Mouse (Mus musculus): ENCODE data around the gene Adprm.
"Not testable (repeated sequence)": the region's sequence is repeated elsewhere in the genome, so short reads cannot be mapped to it uniquely, and the experiment has no call there.

Gene Adprm

DNA sequence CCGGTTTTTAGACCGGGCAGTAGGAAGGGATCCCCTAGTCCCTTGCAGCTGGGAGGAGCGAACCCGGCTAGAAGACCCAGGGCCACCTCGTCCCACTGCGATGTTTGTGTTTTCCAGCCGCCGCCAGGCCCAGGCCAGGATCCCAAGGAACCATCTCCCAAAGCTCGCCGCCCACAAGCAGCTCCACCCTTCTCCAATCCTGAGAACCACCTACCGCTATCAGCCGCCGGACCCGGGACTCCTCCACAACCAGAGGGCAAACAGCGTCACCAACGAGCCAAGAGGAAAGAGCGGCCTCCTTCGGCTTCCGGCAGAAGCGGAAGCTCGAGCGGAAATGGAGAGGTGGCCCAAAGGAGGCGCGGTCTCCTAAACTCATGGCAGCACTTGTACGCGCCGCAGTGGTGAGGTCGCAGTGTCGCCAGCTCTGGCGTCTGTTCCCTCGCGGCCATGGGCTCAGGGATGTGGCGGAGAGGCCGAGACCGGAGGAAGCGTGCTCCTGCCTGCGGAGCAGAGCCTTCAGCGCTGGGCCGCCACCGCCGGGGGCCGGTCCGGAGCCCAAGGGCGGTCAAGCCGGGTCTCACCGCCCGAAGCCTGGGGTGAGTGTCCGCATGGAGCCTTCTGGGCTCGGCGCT, at the start of gene Adprm, which contains the start of gene Sco1:
Gene Adprm (minus strand): TSS at position 274 of the 632 bp plus-strand sequence.
Gene Sco1 (plus strand): TSS at position 350 of the 632 bp plus-strand sequence.
- peak; percentile 86 for DNase-seq (ENCODE audit: extremely low read depth, insufficient read length, low spot score)

DNA sequence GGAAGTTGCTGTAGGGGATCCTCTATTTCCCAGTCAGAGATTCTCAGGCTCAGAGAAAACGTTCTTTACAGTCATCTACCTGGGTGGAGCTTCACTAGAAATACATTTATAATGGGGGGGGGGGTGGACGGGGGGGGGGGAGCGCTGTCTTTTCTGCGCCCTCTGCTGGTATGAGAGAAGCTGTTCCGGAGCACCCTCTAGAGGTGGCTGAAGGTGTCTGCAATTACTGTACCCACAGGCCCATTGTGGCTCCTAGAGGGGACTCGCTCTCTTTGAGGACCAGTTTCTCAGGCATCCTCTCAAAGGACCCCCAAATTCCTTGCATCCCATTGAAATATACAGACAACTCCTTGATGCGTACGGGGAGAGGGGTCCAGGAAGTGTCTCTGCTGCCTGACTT, 49.3 kb upstream of the Adprm start:
- DNase-seq (ENCODE audit: extremely low read depth, insufficient read length, low spot score): no peak

DNA sequence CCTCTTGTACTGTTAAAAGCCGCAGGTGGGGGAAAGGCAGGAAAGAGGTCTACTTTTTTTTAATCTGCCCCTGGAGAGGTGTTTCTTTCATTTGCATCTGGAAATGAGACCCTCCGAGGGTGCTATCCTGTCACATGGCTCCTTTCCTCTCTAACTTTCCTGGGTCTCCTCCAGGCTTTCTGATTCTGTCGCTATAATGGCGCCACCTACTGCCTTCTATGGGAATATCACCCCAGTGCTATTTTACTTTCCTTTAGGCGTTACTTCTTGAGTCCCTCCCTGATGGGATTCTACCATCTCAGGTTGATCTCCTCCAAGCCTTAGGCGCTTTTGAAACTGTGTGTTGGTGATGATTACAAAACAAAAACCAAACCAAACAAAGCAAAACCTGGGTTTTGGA, 47.8 kb upstream of the Adprm start:
- no peak for DNase-seq (ENCODE audit: extremely low read depth, insufficient read length, low spot score)

DNA sequence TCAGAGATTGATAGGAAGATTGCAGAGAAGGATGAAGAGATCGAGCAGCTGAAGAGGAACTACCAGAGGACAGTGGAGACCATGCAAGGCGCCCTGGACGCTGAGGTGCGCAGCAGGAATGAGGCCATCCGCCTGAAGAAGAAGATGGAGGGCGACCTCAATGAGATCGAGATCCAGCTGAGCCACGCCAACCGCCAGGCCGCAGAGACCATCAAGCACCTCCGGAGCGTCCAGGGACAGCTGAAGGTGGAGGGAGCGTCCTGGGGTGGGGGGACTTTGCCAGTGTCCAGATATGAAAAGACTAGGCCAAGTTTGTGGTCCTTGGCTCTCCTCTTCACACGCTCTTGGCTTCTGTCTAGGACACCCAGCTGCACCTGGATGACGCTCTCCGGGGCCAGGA, 46.8 kb upstream of the Adprm start:
- DNase-seq (ENCODE audit: extremely low read depth, insufficient read length, low spot score): no peak

DNA sequence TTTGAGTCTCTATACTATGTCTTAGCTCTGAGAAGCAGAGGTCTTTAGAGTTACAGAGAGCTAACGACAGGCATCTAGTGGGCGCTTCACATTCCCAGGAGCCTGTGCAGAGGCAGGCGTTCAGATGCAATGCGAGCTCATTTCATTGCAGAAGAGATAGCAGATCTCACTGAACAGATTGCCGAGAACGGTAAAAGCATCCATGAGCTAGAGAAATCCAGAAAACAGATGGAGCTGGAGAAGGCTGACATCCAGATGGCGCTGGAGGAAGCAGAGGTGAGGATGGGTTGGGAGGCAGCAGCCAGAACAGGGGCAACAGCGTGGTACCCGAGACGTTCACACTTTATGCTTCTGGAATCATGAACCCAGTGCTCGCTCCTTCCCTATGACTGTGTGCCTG, 46.0 kb upstream of the Adprm start:
- DNase-seq (ENCODE audit: extremely low read depth, insufficient read length, low spot score): no peak

DNA sequence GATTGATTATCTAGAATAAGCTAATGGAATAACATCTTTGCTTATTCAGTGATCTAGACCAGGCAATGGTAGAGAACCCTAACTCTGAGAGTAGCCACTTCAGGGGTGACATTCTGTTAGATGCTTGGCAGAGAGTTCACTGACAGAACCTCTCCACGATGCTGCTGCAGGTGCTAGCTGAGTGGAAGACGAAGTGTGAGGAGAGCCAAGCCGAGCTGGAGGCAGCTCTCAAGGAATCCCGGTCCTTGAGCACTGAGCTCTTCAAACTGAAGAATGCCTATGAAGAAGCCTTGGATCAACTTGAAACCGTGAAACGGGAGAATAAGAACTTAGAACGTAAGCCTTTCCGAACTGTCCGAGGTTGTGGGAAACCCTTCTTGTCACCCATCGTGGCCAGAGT, 45.3 kb upstream of the Adprm start:
- DNase-seq (ENCODE audit: extremely low read depth, insufficient read length, low spot score): no peak

DNA sequence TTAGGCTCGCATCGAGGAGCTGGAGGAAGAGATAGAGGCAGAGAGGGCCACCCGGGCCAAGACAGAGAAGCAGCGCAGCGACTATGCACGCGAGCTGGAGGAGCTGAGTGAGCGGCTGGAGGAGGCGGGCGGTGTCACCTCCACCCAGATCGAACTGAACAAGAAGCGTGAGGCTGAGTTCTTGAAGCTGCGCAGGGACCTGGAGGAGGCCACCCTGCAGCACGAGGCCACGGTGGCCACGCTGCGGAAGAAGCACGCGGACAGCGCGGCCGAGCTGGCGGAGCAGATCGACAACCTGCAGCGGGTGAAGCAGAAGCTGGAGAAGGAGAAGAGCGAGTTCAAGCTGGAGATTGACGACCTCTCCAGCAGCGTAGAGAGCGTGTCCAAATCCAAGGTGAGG, 42.1 kb upstream of the Adprm start:
- no peak for DNase-seq (ENCODE audit: extremely low read depth, insufficient read length, low spot score)

DNA sequence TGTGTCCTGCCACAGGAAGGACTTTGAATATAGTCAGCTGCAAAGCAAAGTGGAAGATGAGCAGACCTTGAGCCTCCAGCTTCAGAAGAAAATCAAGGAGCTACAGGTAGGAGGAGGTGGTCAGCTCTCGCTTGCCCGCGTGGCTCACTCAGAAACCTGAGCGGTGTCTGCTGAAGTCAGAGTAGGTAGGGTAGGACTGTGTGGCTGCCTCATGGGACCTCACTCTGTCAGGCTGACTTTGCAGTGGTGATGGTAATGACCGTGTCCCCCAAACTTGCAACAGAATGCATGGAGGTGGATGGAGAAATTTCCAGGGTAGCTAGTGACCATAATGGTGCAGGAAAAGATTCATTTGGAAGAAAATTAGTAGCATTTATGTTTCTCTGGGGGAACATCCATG, 41.3 kb upstream of the Adprm start:
- no peak for DNase-seq (ENCODE audit: extremely low read depth, insufficient read length, low spot score)

DNA sequence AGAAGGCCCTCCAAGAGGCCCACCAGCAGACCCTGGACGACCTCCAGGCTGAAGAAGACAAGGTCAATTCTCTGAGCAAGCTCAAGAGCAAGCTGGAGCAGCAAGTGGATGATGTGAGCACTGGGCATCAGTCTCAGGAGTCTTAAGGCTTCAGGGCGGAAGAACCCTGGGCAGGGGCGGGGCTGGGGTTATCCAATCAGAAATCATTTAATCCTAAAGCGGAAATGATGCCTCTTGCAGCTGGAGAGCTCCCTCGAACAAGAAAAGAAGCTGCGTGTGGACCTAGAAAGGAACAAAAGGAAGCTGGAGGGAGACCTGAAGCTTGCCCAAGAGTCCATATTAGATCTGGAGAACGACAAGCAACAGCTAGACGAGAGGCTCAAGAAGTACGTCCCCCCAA, 40.8 kb upstream of the Adprm start:
- no peak for DNase-seq (ENCODE audit: extremely low read depth, insufficient read length, low spot score)

DNA sequence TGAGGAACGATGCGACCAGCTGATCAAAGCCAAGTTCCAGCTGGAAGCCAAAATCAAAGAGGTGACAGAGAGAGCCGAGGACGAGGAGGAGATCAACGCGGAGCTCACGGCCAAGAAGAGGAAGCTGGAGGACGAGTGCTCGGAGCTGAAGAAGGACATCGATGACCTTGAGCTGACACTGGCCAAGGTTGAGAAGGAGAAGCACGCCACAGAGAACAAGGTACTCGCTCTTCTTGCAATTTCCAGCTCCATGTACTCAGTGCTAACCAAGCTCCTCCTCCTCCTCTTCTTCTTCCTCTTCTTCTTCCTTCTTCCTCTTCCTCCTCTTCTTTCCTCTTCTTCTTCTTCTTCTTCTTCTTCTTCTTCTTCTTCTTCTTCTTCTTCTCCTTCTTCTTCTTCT, 40.0 kb upstream of the Adprm start:
- not testable (repeated sequence) for DNase-seq (ENCODE audit: extremely low read depth, insufficient read length, low spot score)

DNA sequence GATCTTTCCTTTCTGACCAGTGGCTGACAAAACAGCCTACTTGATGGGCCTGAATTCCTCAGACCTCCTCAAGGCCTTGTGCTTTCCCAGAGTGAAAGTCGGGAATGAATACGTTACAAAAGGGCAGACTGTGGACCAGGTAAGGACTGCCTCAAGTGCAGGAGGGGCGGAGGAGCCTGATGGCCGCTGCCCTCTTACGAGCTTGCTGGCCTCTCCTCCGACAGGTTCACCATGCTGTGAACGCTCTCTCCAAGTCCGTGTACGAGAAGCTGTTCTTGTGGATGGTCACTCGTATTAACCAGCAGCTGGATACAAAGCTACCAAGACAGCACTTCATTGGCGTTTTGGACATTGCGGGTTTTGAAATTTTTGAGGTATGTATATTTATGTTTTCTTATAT, 34.8 kb upstream of the Adprm start:
- no peak for DNase-seq (ENCODE audit: extremely low read depth, insufficient read length, low spot score)

DNA sequence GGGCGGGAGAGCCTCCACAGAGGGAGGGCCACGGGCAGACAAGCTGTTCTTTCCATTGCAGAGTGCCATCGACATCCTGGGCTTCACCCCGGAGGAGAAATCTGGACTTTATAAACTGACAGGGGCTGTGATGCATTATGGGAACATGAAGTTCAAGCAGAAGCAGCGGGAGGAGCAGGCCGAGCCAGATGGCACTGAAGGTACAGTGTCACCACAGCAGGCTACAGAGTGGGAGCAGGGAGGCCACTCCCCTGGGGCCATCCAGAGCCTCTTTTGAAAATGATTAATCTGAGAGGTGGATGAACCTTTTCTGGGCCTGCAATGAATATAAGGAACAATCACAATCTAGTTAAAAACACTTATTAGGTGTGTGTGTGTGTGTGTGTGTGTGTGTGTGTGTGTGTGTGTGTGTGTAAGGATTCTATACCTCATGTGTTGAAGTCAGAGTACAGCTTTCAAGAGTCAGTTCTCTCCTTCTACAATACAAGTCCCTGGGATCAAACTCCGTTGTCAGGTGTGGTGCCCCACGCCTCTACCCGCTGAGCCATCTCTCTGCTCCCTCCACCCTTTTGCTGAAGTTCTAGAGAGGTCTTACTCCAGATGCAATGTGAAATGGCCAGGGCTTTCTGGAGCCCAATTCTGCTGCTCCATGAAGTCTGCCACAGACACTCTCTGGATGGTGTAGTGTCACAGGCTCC, 34.2 kb upstream of the Adprm start:
- DNase-seq (ENCODE audit: extremely low read depth, insufficient read length, low spot score): no peak

DNA sequence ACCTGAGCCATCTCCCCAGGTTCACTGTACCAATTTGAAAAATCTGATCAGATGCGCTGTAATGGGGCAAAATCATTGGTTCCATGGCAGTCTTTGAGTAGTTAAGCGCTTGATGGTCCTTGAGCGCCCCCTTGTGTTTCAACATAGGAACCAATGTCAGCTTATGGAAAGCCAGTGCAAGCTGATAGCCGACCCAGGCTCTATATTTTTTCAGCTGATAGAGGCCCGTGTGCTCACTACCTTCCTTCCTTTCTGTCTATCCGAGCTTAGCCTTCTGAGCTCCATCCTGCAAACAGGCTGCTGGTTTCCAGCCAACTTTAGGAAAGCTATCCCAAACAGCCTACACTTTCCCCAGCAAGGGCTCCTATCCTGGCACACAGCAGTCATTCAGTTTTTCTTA, 33.1 kb upstream of the Adprm start:
- DNase-seq (ENCODE audit: extremely low read depth, insufficient read length, low spot score): no peak

DNA sequence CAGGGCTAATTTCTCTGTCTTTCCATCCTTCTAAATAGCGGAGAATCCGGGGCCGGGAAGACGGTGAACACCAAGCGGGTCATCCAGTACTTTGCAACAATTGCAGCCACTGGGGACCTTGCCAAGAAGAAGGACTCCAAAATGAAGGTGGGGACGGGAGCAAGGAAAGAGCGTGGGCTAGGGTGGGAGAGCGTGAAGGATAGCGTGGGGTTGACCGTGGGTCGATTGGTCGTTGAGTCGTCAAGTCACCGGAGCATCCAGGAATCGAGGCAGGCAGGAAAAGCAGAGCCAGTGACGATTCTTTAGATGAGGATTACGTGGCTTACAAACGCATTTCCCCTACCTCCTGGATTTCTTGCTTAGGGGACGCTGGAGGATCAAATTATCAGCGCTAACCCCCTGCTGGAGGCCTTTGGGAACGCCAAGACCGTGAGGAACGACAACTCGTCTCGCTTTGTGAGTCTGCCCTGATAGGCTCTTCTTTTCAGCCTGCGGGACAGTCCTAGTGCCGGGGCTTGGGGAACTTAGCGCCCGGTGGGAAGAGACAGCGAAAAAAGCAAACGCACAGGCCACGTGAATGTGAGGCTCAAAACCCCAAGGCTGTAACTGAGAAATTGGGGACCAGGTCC, 31.4 kb upstream of the Adprm start:
- no peak for DNase-seq (ENCODE audit: extremely low read depth, insufficient read length, low spot score)

DNA sequence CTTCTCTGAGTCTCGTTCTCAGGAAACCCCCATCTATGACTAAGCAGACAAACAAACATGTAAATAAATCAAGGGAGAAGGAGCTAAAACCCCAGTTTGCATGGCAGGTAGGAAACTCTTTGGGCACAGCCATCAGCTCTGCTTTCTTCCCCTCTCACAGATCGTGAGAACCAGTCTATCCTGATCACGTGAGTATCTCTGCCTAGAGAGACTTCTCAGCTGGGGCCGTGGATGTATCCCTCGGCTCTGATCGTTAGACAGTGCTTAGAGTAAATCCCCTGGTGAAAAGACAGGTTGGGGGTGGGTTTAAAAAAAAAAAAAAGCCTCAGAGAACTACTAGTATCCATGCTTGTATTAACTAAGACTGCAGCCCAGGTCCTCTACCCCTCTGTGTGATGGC, 30.8 kb upstream of the Adprm start:
- no peak for DNase-seq (ENCODE audit: extremely low read depth, insufficient read length, low spot score)

DNA sequence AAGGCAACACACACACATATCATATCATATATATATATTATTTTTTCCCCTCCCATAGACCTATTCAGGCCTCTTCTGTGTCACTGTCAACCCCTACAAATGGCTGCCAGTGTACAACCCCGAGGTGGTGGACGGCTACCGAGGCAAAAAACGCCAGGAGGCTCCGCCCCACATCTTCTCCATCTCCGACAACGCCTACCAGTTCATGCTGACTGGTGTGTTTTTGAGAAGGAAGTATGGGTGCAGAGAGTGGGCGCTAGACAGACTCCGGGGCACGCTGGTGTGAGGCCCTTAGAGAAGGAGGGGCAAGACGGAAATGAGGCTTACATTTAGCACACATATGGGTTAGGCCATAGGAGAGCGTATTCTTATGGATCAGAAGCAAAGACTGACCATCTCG, 30.4 kb upstream of the Adprm start:
- no peak for DNase-seq (ENCODE audit: extremely low read depth, insufficient read length, low spot score)

DNA sequence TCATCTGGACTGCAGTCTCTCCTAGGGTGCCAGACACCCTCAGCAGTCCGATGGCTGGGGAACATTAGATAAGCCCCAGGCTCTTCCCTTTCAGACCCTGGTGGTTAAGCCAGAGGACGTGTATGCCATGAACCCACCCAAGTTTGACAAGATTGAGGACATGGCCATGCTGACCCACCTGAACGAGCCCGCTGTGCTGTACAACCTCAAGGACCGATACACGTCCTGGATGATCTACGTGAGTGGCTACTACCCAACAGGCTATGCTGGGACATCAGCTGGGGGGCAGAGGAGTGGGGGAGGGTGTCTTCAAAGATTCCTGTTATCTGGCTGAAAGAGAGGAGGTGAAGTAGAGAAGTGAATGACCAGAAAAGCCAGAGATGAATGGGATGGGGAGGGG, 29.8 kb upstream of the Adprm start:
- no peak for DNase-seq (ENCODE audit: extremely low read depth, insufficient read length, low spot score)

DNA sequence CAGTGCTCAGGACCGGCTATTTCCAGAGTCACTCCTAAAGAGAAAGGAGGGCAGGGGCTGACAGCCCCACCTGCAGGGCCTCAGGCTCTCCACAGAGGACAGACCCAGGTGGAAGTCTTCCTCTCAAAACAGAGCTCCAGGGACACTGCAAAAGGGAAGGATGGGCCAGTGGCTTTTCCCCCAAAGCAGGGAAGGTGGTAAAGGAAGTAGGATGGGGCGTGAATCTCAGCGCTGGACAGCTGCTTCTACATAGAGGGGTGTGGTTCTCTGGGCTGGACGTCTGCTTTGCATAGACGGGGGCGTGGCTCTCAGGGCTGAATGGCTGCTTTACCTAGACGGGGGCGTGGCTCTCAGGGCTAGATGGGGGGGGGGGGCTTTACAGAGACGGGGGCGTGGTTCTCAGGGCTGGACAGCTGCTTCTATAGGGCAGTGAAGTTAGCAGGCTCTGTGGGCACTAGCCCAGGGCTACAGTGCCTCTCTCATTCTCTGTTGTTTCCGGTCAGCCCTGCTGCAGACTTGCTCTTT, 28.8 kb upstream of the Adprm start:
- peak; percentile 86 for DNase-seq (ENCODE audit: extremely low read depth, insufficient read length, low spot score)

DNA sequence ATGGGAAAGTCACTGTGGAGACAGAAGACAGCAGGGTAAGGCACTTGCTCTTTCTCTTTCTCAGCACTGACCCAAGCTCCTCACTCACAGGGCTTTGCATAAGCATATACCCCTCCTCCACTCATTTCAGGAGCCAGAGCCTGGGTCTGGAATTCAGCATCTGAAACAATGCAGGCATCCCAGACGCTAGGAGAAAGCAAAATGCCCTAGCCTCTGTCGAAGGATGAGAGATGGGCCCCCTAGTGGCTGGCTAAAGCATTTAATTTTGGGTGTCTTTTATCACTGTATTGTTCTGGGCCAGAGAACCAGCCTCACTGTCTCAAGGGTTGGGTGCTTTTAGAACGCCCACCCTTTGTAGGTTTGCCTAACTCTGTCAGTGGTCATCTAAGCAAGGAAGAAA, 27.8 kb upstream of the Adprm start:
- DNase-seq (ENCODE audit: extremely low read depth, insufficient read length, low spot score): no peak

DNA sequence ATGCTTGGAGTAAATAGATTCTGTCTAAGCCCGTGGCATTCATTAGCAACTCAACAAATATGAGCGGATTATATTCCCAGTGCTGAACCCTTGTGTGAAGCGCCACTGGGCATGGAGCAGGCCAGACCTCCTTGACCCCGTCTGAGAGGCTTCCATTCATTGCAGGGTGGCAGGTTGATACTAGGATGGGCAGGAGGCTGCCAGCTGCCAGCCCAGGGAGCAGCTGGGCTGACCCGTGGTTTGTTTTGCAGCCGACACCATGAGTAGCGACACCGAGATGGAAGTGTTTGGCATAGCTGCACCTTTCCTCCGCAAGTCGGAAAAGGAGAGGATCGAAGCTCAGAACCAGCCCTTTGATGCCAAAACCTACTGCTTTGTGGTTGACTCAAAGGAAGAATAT, 27.3 kb upstream of the Adprm start:
- DNase-seq (ENCODE audit: extremely low read depth, insufficient read length, low spot score): no peak

DNA sequence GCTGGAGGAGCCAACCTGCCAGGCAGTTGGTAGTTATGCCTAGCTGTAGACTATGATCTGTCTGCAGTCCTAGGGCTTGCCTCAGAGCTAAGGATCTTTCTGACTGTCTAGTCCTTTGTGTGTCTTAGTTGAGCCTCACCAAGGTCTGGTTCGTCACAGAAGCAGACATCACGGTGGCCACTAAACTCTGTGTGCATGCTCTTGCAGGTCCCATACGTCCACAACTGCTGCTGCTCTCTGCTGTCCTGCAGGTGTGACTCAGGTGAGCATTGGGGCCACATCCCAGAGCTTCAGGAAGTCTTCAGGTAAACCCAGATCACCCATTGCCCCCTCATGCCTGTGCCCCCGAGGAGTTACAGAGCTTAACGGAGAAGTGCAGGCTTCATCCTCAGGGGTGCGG, 26.5 kb upstream of the Adprm start:
- DNase-seq (ENCODE audit: extremely low read depth, insufficient read length, low spot score): no peak

DNA sequence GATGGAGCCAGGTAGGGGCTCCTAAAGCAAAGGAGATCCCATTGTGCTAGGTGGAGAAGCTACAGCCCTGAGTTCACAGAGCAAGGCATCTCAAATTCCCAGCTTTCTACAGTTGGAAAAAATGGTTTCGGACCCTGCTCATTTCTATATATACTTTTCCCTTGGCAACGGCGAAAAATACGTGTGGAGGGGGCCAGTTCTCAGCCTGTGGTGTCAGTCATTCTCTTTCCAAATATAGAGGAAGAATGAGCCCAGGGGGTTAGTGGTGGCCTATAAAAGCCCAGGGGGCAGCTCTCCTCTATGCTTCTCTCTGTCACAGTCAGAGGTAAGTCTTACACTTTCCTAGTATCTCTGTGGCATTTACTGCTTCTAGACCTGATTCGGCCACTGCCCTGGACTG, 25.6 kb upstream of the Adprm start, which contains the start of gene Myh3:
Gene Myh3 (plus strand): TSS at position 301 of the 400 bp plus-strand sequence.
- DNase-seq (ENCODE audit: extremely low read depth, insufficient read length, low spot score): no peak

Data from 3134 (cell line).